Mouse (Mus musculus) heart, adult 2 months (tissue): ENCODE measurements around the gene Ccdc114. TPM values are rescaled to one million over a fixed set of nuclear protein-coding genes. Genes with fewer than 3 reads are reported as not detected.
"Not testable (repeated sequence)": the region's sequence is repeated elsewhere in the genome, so short reads cannot be mapped to it uniquely, and the experiment has no call there.

Experiments
- DNase-seq, 2 experiments: peaks; one replicate each; pipeline ENCODE4 v3.0.0; 2021
- H3K27ac ChIP-seq: fragments of 200-600 bp; 2 replicates; pipeline ENCODE4 v1.8.1; 2022
- H3K27me3 ChIP-seq: fragments of 200-500 bp; 2 replicates; pipeline ENCODE4 v1.6.1; 2012; ENCODE audit warnings: mild to moderate bottlenecking, low read length, inconsistent platforms, mixed read lengths; ENCODE audit not compliant: control insufficient read depth, insufficient read depth
- H3K36me3 ChIP-seq: fragments of 200-500 bp; 2 replicates; pipeline ENCODE4 v1.6.1; 2012; ENCODE audit warnings: low read length, inconsistent platforms; ENCODE audit not compliant: control insufficient read depth, insufficient read depth
- H3K4me1 ChIP-seq: fragments of 200-500 bp; 2 replicates; pipeline ENCODE4 v1.6.1; 2011; ENCODE audit warnings: low read length; ENCODE audit not compliant: control insufficient read depth, insufficient read depth
- H3K4me3 ChIP-seq: fragments of 200-600 bp; 2 replicates; pipeline ENCODE4 v1.8.1; 2022
- H3K79me2 ChIP-seq: fragments of 200-500 bp; replicated peaks from 2 replicates; pipeline ENCODE4 v1.6.1; 2012; ENCODE audit warnings: mild to moderate bottlenecking, inconsistent platforms, low read length, moderate library complexity, mixed read lengths; ENCODE audit not compliant: control insufficient read depth, insufficient read depth
- H3K9ac ChIP-seq: fragments of 200-500 bp; 2 replicates; pipeline ENCODE4 v1.6.1; 2012; ENCODE audit warnings: low read depth, mild to moderate bottlenecking, control low read depth, inconsistent platforms, low read length, mixed read lengths
- CTCF ChIP-seq: fragments of 200-600 bp; IDR thresholded peaks from 2 replicates; pipeline ENCODE4 v1.8.1; 2022; ENCODE audit warnings: antibody characterized with exemption, mild to moderate bottlenecking, moderate library complexity
- EP300 ChIP-seq: fragments of 200-500 bp; IDR thresholded peaks from 2 replicates; pipeline ENCODE4 v1.6.1; 2011; ENCODE audit warnings: low read depth, low read length, control low read depth; ENCODE audit not compliant: insufficient read depth
- POLR2A ChIP-seq: fragments of 200-500 bp; IDR thresholded peaks from 2 replicates; pipeline ENCODE4 v1.6.1; 2011; ENCODE audit warnings: mild to moderate bottlenecking, low read depth, low read length, control low read depth; ENCODE audit not compliant: insufficient read depth
- WGBS: fragments of 180-500 bp; shearing (Covaris S2); methylation state at CpG from one replicate; pipeline ENCODE4 v1.1.7; 2018; 5-methylcytosine and 5-hydroxymethylcytosine counted together
- intact Hi-C: fragments of 180-260 bp; cut with DNase I; formaldehyde crosslinking; loops from one replicate; pipeline ENCODE4 v1.15.1; 2025
- long read RNA-seq: library from polyadenylated mRNA; stranded (forward); transcript quantifications from one replicate; pipeline ENCODE4 v2.0.0, GENCODE M21; 2021
- polyA plus RNA-seq: library from polyadenylated mRNA; depleted of rRNA; stranded (reverse); fragments of >200 nt; gene quantifications from 2 replicates; pipeline ENCODE4 v1.2.3, GENCODE M21; 2012; rRNA removed
- total RNA-seq, 2 experiments: library from RNA; stranded (reverse); gene quantifications; 2 replicates each; pipeline ENCODE4 v1.2.3; 2021

Gene Ccdc114
- total RNA-seq: 1 to 10 TPM in 1 of 2 experiments, under 1 TPM in 1; 0.94 to 1.0 TPM
- polyA plus RNA-seq: 1.7 and 2.1 TPM in 2 replicates
- long read RNA-seq, partial matches to known transcripts: 1 of 3 reads
- long read RNA-seq, other reads (novel, unspliced or antisense): 2 of 3 reads

- Histone ChIP-seq H3K36me3 (no peaks in the 10 kb centered on the region), H3K4me3 (peak within 1 kb of the TSS; percentile 50), H3K79me2 (no peaks in the 10 kb centered on the region), H3K27me3 (no peaks in the 10 kb centered on the region), H3K4me1 (peaks cover 11% of the 10 kb centered on the region), H3K9ac (peak within 1 kb of the TSS; percentile 81), H3K27ac (peak within 1 kb of the TSS; percentile 94)
- 4% methylated on average over 24 of the region's 24 CpGs for WGBS
- TF ChIP-seq EP300 (no peak), POLR2A (peak; percentile 88)
- peak; percentile 85 to 90 for DNase-seq
- intact Hi-C loops: loop anchor here (1.0 to 5.0 kb wide), 3 partner anchors 27 to 207 kb away; partner anchors contain the start of genes Kdelr1, Rpl18 and Sphk2
Observed at GRCm38 (mm10) chr7:45923762-45924428, at the start of gene Ccdc114. Ccdc114 (plus strand) TSS chr7:45924072.

DNA sequence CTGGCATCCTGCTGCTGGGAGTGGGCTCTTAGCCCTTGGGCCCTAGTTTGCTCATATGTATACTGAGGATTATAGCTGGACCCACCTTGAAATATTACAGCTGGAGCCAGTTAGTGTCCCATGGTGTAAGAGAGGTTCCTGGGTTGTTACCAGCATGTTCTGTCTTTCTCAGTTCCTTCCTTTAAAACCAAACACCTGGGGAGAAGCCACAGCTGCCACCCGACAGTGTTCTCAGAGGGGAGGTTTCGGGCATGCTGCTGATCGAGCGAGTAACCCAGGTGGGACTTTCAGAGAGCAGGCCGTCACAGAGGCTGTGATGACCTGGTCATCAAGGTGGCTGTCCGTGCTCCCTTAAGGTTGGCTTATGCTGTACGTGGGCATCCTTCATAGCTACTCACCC lies 47.0 kb upstream of the Ccdc114 start:
- intact Hi-C loops: no loop called here
- H3K27ac ChIP-seq: no peak overlapping the region
- TF ChIP-seq CTCF (no peak), EP300 (no peak), POLR2A (no peak)
- peaks cover 9% of the 10 kb centered on the region for H3K4me1 ChIP-seq
- H3K9ac ChIP-seq: no peak overlapping the region
- H3K36me3 ChIP-seq: peaks cover 10% of the 10 kb centered on the region
- no peak for DNase-seq
- H3K4me3 ChIP-seq: no peak overlapping the region
- H3K79me2 ChIP-seq: peaks cover 9% of the 10 kb centered on the region
- no peaks in the 10 kb centered on the region for H3K27me3 ChIP-seq
- WGBS: 97% methylated on average over 7 of the region's 7 CpGs

DNA sequence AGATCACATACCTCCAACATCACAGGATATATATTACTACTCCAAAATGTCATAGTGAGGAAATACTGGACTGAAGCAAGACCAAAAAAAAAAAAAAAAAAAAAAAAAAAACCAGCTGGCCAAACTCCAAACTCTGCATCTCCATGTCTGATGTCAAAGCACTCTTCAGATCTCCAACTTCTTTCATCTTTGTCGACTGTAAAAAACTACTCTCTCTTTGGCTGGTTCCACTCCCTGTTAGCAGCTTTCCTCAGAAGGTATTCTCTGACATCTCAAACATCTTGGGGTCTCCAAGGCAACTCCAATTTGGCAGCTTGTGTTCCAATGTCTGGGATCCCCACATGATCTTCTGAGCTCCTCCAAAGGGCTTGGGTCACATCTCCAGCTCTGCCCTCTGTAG lies 45.6 kb upstream of the Ccdc114 start, which contains the start of gene Grin2d:
Gene Grin2d, minus strand, starts transcription at position 101 of the 400 bp plus-strand sequence.
- WGBS: 91% methylated on average over 1 of the region's 1 CpGs
- H3K4me3 ChIP-seq, H3K4me1 ChIP-seq, H3K79me2 ChIP-seq, DNase-seq, H3K27me3 ChIP-seq, intact Hi-C loops, H3K9ac ChIP-seq, H3K27ac ChIP-seq: not testable (repeated sequence)
- peaks cover 10% of the 10 kb centered on the region for H3K36me3 ChIP-seq

DNA sequence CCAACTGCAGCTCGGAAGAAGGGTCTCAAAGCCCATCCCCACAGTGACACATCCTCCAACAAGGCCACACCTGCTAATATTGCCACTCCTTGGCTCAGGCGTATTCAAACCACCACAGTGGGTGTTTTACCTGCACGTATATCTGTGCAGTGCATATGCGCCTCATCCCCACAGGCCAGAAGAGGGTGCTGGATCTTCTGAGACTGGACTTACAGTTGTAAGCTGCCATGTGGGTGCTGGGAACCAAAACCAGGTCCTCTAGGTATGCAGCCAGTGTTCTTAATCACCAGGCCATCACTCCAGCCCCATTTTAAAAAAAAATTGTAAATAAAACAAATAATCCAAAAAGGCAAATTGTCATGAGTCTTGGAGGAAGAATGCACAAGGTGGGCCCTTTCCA lies 43.3 kb upstream of the Ccdc114 start:
- Histone ChIP-seq H3K4me1 (no peaks in the 10 kb centered on the region), H3K27ac (no peak overlapping the region), H3K36me3 (no peaks in the 10 kb centered on the region), H3K27me3 (no peaks in the 10 kb centered on the region), H3K9ac (no peak overlapping the region), H3K79me2 (peaks cover 3% of the 10 kb centered on the region), H3K4me3 (no peak overlapping the region)
- DNase-seq: no peak
- TF ChIP-seq POLR2A: no peak
- TF ChIP-seq CTCF: no peak
- TF ChIP-seq EP300: no peak
- 98% methylated on average over 4 of the region's 4 CpGs for WGBS
- intact Hi-C loops: no loop called here

GRCm38 (mm10) chr7:45881011-45881410 lies 42.9 kb upstream of the Ccdc114 start:
- TF ChIP-seq CTCF (no peak), EP300 (no peak), POLR2A (no peak)
- 96% methylated on average over 2 of the region's 2 CpGs for WGBS
- DNase-seq: no peak
- H3K79me2 ChIP-seq: peaks cover 2% of the 10 kb centered on the region
- no peaks in the 10 kb centered on the region for H3K27me3 ChIP-seq
- no peak overlapping the region for H3K4me3 ChIP-seq
- intact Hi-C loops: no loop called here
- no peak overlapping the region for H3K9ac ChIP-seq
- H3K36me3 ChIP-seq: no peaks in the 10 kb centered on the region
- no peak overlapping the region for H3K27ac ChIP-seq
- H3K4me1 ChIP-seq: no peaks in the 10 kb centered on the region

GRCm38 (mm10) chr7:45887246-45887645 lies 36.6 kb upstream of the Ccdc114 start:
- no peak overlapping the region for H3K9ac ChIP-seq
- intact Hi-C loops: no loop called here
- no peak for DNase-seq
- TF ChIP-seq EP300 (no peak), POLR2A (no peak), CTCF (no peak)
- no peaks in the 10 kb centered on the region for H3K4me1 ChIP-seq
- WGBS: 16% methylated on average over 3 of the region's 3 CpGs
- no peaks in the 10 kb centered on the region for H3K79me2 ChIP-seq
- no peak overlapping the region for H3K27ac ChIP-seq
- no peaks in the 10 kb centered on the region for H3K27me3 ChIP-seq
- H3K36me3 ChIP-seq: no peaks in the 10 kb centered on the region
- no peak overlapping the region for H3K4me3 ChIP-seq
